Mouse (Mus musculus) regulatory T cell (primary cell): ENCODE data around the gene Wfdc2.
"Not testable (repeated sequence)": the region's sequence is repeated elsewhere in the genome, so short reads cannot be mapped to it uniquely, and the experiment has no call there.

ENCODE experiments used
- in situ Hi-C: fragments of 300-600 bp; cut with MboI, MseI; formaldehyde crosslinking; loops from one replicate; pipeline ENCODE4 v1.15.1; 2025; ENCODE audit warnings: high pct_unique_total_duplicates

The Wfdc2 gene

GRCm38 (mm10) chr2:164549338-164549737, 12.9 kb upstream of the Wfdc2 start:
- in situ Hi-C loops, result no loop called here

DNA sequence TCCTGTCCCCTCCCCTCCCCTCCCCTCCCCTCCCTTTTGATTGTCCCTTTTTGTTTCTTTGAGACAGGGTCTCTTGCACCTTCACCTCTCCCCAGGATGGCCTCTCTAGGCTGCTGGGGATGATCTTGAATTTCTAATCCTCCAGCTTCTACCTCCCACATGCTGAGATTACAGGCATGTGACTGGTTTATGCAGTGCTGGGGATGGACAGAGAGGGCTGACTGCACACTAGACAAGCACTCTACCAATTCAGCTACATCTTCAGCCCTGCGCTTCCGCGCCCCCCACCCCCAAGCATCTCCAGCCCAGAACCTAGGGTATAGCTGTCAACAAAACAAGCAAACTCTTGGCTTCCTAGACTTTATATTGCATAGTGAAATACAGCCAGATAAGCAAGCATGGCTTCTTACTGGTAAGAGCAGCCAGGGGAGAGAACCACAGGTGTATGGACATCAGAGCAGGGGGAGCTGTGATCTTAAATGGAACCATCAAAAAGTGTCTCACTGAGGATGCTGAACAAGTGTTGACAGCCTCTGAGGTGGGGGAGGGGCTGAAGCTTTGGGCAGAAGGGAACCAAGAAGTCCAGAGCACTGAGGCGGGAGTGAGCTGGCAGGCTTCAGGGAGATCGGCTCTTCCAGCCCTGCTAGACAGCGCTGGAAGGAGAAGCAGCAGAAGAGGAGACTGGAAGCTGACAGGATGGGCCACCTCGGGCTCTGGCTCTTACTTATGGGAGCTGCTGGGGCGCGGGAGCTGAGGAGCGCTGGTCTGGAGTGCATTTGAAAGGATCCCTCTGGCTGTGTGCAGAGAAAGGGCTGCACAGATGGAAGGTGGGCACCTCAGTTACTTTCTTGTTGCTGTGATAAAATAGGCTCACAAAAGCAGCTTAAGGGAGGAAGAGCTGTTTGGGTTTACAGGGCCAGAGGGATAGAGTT, 12.0 kb upstream of the Wfdc2 start:
- in situ Hi-C loops, result no loop called here

- in situ Hi-C loops, result no loop called here
These were observed 11.3 kb upstream of the Wfdc2 start for GRCm38 (mm10) chr2:164550895-164551269.

DNA sequence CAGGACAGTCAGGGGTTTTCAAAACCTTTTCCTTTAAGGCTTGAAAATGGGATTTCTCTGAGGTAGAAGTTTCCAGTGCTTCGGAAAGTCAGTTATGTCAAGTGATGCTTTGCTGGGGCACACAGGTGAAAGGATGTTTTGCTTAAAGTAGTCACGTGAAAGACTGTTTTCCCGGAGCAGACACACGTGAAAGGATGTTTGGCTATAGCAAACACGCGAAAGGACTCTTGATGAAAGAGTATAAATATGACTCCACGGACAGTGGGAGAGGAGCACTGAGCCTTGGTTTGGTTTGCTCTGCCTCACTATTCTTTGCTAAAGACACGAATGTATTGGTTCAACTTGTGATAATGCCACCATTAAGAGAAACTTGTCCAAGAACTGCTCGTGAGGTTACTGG, 10.7 kb upstream of the Wfdc2 start:
- in situ Hi-C loops, result no loop called here

- in situ Hi-C loops, result no loop called here
These were observed 3.8 kb upstream of the Wfdc2 start for GRCm38 (mm10) chr2:164558426-164558825.

DNA sequence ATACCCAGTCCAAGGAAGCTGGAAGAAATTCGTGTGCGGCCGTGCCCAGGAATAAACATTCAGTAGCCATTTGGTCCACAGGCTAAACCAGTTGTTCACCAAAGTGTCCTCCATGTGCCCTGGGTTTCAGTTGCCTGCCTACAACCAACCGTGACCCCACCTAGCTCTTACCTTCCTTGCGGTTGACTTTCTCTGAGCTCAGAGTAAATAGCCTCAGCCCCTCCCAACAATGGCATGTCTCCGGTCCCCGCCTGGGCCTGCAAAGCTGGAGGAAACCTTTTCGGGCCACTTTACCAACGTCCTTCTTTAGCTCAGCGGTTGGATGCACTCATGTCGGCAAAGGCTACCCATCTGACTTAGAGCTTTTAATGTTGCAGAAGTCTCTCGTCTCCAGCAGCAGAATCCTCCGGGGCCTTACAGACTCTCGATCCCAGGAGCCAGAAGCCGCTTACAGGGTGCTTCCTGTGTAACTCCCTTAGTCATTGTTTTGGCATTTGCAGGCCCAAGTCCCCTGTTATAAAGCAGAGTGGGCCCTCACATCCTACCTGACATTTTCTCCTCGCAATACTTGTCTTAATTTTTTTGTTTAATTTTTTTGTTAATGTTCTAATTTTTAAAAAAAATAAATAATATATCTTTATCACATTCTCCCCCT, 3.1 kb upstream of the Wfdc2 start:
- in situ Hi-C loops, result no loop called here

DNA sequence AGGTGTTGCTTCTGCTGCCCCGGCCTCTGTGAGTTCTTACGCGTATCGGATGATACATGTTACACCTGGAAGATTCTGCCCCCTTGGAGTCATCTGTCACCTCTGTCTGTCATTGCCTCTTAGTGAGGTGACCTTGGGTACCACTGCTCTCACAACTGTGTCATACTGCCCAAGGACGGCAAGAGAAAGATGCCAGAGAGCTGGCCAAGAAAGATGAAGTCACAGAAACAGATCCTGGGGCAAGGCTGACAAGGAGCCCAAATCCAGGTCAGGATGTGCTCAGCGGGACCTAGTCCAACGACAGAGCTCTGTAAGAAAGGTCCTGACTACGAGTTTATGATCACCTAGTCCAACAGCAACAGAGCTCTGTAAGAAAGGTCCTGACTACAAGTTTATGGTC, 2.1 kb upstream of the Wfdc2 start:
- in situ Hi-C loops, result no loop called here

- in situ Hi-C loops, result no loop called here
These were observed 1.3 kb downstream of the Wfdc2 start for GRCm38 (mm10) chr2:164563339-164564038.

DNA sequence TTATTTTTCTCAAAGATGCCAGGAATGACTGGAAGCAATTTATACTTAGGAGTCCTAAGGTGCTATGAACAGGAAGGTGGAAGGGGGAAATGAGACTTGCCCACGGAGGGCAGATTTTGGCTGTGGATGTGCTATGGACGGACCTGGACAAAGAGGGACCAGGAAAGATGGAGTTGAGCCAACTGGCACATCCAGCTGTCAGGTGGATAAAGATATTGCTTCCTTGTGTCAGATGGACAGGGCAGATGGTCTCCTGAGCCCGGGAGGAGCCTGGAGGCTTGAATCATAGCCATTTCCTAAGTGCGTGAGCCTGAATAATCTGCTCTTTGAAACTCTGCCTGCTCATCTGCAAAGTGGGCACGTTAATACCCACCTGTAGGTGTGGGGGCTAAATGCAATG, 2.1 kb downstream of the Wfdc2 start:
- in situ Hi-C loops, result no loop called here

DNA sequence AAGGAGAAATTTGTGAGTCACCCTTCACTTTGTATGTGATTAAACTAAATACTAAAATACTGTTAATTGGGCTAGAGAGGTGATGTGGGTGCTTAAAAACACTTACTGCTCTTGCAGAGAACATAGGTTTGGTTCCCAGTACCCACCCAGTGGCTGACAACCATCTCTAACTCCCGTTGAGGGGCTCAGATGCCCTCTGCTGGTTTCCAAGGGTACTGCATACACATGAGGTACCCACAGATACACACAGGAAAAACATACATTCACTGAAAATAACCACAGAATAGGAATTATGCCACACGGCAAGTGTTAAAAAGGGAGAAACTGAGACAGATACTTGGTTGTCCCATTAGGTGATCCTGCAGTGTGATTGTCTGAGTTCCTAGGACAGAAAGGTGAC, 4.8 kb downstream of the Wfdc2 start:
- in situ Hi-C loops, result no loop called here

- in situ Hi-C loops, result no loop called here
These were observed 5.2 kb downstream of the Wfdc2 start for GRCm38 (mm10) chr2:164567460-164567859.

GRCm38 (mm10) chr2:164573359-164573758, 11.1 kb downstream of the Wfdc2 start, which contains the start of gene Spint3:
TSS of gene Spint3 (minus strand) at chr2:164573459.
- in situ Hi-C loops, result not testable (repeated sequence)

DNA sequence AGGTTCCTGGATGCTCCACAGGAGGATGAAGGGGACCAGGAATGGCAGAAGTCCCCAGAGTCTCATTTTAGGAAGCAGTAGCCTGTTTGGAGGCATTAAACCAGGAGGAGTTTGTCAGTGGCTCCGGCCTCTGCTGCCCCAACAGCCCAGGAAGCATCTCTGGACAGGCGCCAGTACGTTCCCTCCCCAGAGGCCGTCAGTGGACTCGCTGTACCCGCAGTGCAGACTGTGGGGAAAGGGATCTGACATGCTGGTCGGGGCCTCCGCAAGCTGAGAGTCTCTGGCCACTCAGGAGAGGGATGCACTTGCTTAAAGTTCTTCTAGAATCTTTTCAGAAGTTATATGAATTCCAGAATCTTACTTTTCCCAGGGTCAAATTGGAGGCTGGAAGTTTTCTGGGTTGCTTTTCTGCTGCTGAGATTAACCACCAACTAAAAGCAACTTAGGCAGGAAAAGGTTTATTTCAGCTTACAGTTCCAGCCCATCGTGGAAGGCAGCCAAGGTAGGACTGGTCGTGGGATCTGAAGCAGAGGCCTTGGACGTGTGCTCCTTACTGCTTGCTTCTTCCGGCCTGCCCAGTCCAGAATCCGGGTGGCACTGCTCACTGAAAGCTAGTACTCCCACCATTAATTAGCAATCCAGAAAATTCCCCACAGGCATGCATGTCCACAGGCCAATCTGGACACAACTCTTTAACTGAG, 23.0 kb downstream of the Wfdc2 start, which contains the start of gene Wfdc6a:
Gene Wfdc6a (minus strand): TSS at position 423 of the 701 bp plus-strand sequence.
- in situ Hi-C loops, result not testable (repeated sequence)

DNA sequence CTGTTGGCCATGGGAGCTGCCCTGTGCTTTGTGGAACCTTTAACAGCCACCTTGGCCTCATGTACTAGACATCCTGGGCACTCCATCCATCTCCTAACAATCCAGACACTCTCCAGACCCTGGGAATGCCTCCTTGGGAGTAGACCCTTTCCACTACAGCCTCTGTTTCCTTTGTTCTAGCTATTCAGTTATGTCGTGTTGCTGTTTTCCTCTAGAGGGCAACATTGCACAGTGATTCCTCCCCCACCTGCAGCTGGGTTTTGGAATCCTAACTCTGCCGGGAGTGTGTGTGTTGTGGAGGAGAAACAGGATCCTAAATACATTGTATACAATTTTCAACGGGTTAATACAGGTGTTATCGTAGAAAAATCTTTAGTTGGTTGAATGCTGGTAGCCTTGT, 29.8 kb downstream of the Wfdc2 start:
- in situ Hi-C loops, result loop anchor here (10.0 kb wide), 1 partner anchor 133 kb away; no protein-coding TSS in a partner anchor

- in situ Hi-C loops, result loop anchor here (10.0 kb wide), 1 partner anchor 131 kb away; no protein-coding TSS in a partner anchor
These were observed 31.3 kb downstream of the Wfdc2 start, which contains the start of gene Eppin for GRCm38 (mm10) chr2:164593494-164593893. TSS of gene Eppin (minus strand) at chr2:164593594.

- in situ Hi-C loops, result no loop called here
These were observed 38.0 kb downstream of the Wfdc2 start for GRCm38 (mm10) chr2:164600179-164600578.

- in situ Hi-C loops, result no loop called here
These were observed 41.3 kb downstream of the Wfdc2 start for GRCm38 (mm10) chr2:164603482-164603881.

- in situ Hi-C loops, result no loop called here
These were observed 42.2 kb downstream of the Wfdc2 start for GRCm38 (mm10) chr2:164604411-164604810.

DNA sequence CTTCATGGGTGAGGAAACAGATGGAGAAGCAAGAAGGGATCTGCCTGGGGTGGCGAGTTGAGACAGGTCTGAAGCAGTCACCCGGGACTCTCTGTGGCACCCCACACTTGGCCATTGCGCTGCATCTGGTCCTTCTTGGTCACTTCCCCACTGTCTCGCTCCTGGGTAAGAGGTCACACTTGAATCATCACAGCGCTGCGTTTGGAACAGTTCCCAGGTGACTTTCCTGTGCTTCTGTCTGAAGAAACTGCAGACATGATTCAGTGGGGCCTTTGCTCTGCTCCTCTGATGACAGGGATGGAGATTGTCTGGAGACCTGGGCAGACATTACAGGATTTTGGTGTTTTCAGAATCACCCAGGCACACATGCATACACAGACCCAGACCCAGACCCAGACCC, 46.6 kb downstream of the Wfdc2 start:
- in situ Hi-C loops, result no loop called here

DNA sequence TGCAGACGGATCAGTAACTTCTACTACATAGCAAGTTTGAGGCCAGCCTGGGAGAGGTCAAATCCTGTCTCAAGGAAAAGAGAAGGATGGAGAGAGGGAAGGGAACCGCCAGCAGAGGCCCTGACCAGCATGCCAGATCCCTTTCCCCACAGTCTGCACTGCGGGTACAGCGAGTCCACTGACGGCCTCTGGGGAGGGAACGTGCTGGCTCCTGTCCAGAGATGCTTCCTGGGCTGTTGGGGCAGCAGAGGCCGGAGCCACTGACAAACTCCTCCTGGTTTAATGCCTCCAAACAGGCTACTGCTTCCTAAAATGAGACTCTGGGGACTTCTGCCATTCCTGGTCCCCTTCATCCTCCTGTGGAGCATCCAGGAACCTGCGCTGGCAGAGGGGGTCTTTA, 51.3 kb downstream of the Wfdc2 start, which contains the start of the genes Wfdc6b and Wfdc8:
Gene Wfdc6b (plus strand): TSS at position 52 of the 400 bp plus-strand sequence.
Gene Wfdc8 (minus strand): TSS at position 156 of the 400 bp plus-strand sequence.
- in situ Hi-C loops, result not testable (repeated sequence)

DNA sequence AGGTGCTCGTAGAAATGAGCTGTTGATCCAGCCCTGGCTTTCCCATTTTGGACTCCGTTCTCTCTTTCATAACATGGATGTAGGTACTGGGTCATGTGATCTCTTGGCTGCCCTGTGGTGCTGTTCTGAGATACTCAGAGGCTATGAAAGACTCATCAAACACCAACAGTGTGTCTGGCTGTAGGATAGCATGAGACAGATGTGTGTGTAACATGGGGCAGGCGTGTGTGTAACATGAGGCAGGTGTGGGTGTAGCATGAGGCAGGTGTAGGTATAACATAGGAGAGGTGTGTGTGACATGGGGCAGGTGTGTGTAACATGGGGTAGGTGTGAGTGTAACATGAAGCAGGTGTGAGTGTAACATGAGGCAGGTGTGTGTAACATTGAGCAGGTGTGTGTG, 53.2 kb downstream of the Wfdc2 start:
- in situ Hi-C loops, result loop anchor here (5.0 kb wide), 1 partner anchor 33 kb away; no protein-coding TSS in a partner anchor
